Mouse (Mus musculus): ENCODE measurements around the gene Med28. TPM values are rescaled to one million over a fixed set of nuclear protein-coding genes. Genes with fewer than 3 reads are reported as not detected.

The Med28 gene
- polyA plus RNA-seq, 1 experiment from 2014 or later = 251 TPM

- no peak for ATAC-seq (ENCODE audit: low read depth)
- H3K27ac ChIP-seq (ENCODE audit: low read depth, low read length) = no peak overlapping the region
- H3K4me3 ChIP-seq (ENCODE audit: low read depth, low read length) = no peak overlapping the region
- no peak overlapping the region for H3K4me2 ChIP-seq (ENCODE audit: low read depth, low read length)
- no peaks in the 10 kb centered on the region for H3K27me3 ChIP-seq (ENCODE audit: control insufficient read depth, insufficient read depth, low read length)
- 0 out of 2 replicates have a peak, but pooled peaks cover 5% of the 10 kb centered on the region for H3K36me3 ChIP-seq (ENCODE audit: control insufficient read depth, insufficient read depth, low read length)
- no peak overlapping the region for H3K9ac ChIP-seq (replicated peaks; ENCODE audit: low read depth, low read length)
- H3K4me1 ChIP-seq (ENCODE audit: control insufficient read depth, insufficient read depth, low read length) = 0 out of 2 replicates have a peak, but pooled peaks cover 8% of the 10 kb centered on the region
- H3K9me3 ChIP-seq (ENCODE audit: control insufficient read depth, low read length) = no peaks in the 10 kb centered on the region
- 91% methylated on average over 4 of the region's 4 CpGs for WGBS
Measured at GRCm38 (mm10) chr5:45496479-45496878, 23.6 kb upstream of the Med28 start.

- H3K27ac ChIP-seq (ENCODE audit: low read depth, low read length) = no peak overlapping the region
- H3K4me3 ChIP-seq (ENCODE audit: low read depth, low read length) = no peak overlapping the region
- 0 out of 2 replicates have a peak, but pooled peaks cover 8% of the 10 kb centered on the region for H3K4me1 ChIP-seq (ENCODE audit: control insufficient read depth, insufficient read depth, low read length)
- no peak for ATAC-seq (ENCODE audit: low read depth)
- WGBS = 87% methylated on average over 12 of the region's 12 CpGs
- no peak overlapping the region for H3K4me2 ChIP-seq (ENCODE audit: low read depth, low read length)
- 0 out of 2 replicates have a peak, but pooled peaks cover 5% of the 10 kb centered on the region for H3K36me3 ChIP-seq (ENCODE audit: control insufficient read depth, insufficient read depth, low read length)
- H3K9me3 ChIP-seq (ENCODE audit: control insufficient read depth, low read length) = no peaks in the 10 kb centered on the region
- no peak overlapping the region for H3K9ac ChIP-seq (replicated peaks; ENCODE audit: low read depth, low read length)
- no peaks in the 10 kb centered on the region for H3K27me3 ChIP-seq (ENCODE audit: control insufficient read depth, insufficient read depth, low read length)
Measured at GRCm38 (mm10) chr5:45496930-45497550, 23.0 kb upstream of the Med28 start.

GRCm38 (mm10) chr5:45497564-45497963, 22.5 kb upstream of the Med28 start:
- no peaks in the 10 kb centered on the region for H3K9me3 ChIP-seq (ENCODE audit: control insufficient read depth, low read length)
- no peak overlapping the region for H3K4me2 ChIP-seq (ENCODE audit: low read depth, low read length)
- H3K36me3 ChIP-seq (ENCODE audit: control insufficient read depth, insufficient read depth, low read length) = 0 out of 2 replicates have a peak, but pooled peaks cover 5% of the 10 kb centered on the region
- no peak overlapping the region for H3K9ac ChIP-seq (replicated peaks; ENCODE audit: low read depth, low read length)
- H3K27me3 ChIP-seq (ENCODE audit: control insufficient read depth, insufficient read depth, low read length) = no peaks in the 10 kb centered on the region
- WGBS = 87% methylated on average over 5 of the region's 5 CpGs
- 0 out of 2 replicates have a peak, but pooled peaks cover 8% of the 10 kb centered on the region for H3K4me1 ChIP-seq (ENCODE audit: control insufficient read depth, insufficient read depth, low read length)
- ATAC-seq (ENCODE audit: low read depth) = no peak
- H3K4me3 ChIP-seq (ENCODE audit: low read depth, low read length) = no peak overlapping the region
- H3K27ac ChIP-seq (ENCODE audit: low read depth, low read length) = no peak overlapping the region

DNA sequence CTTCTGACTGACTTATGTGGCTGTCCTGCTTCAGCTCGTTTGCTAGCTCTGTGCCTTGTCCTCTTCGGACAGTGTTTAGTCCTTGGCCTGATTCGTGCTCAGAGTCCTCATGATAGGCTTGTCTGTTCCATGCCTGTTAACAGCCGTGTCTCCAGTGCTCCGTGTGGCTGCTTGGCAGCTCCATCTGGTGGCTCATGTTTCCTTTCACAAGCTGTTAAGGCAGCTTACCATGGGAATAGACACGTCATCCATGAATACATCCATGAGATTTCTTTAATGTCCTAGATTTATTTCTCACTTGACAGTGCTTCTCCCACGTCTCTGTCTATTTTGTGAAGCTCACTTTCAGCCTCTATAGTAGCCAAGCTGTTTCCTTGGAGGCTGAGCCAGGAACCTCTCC, 10.0 kb upstream of the Med28 start:
- H3K9ac ChIP-seq (replicated peaks; ENCODE audit: low read depth, low read length) = no peak overlapping the region
- H3K4me2 ChIP-seq (ENCODE audit: low read depth, low read length) = no peak overlapping the region
- no peak overlapping the region for H3K27ac ChIP-seq (ENCODE audit: low read depth, low read length)
- no peaks in the 10 kb centered on the region for H3K9me3 ChIP-seq (ENCODE audit: control insufficient read depth, low read length)
- H3K36me3 ChIP-seq (ENCODE audit: control insufficient read depth, insufficient read depth, low read length) = peaks cover 13% of the 10 kb centered on the region
- no peak overlapping the region for H3K4me3 ChIP-seq (ENCODE audit: low read depth, low read length)
- 0 out of 2 replicates have a peak, but pooled peaks have one; percentile 51 for ATAC-seq (ENCODE audit: low read depth)
- WGBS = 79% methylated on average over 7 of the region's 7 CpGs
- H3K27me3 ChIP-seq (ENCODE audit: control insufficient read depth, insufficient read depth, low read length) = no peaks in the 10 kb centered on the region
- H3K4me1 ChIP-seq (ENCODE audit: control insufficient read depth, insufficient read depth, low read length) = no peaks in the 10 kb centered on the region

DNA sequence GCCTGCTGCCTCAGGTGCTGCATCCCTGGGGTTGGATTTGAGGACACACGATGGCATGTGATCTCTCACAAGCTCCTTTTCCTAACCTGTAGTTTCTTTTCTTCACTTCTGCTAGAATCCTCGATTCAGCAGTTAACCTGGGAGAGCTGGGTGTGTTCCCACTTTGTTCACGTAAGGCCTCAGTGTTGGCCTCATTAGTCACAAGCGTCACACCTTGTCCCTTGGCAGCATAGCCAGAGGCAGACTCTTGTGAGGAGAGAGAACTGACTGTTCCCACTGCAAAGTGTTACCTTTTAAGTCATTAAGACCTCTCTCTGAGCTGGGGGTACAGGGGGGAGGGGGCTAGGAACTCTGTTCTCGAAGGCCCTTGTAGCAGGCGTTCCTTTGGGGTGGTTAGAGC, 7.1 kb upstream of the Med28 start:
- Histone ChIP-seq H3K27ac (ENCODE audit: low read depth, low read length) (no peak overlapping the region), H3K4me1 (ENCODE audit: control insufficient read depth, insufficient read depth, low read length) (no peaks in the 10 kb centered on the region), H3K4me2 (ENCODE audit: low read depth, low read length) (no peak overlapping the region), H3K27me3 (ENCODE audit: control insufficient read depth, insufficient read depth, low read length) (no peaks in the 10 kb centered on the region), H3K9me3 (ENCODE audit: control insufficient read depth, low read length) (no peaks in the 10 kb centered on the region), H3K9ac (replicated peaks; ENCODE audit: low read depth, low read length) (no peak overlapping the region), H3K36me3 (ENCODE audit: control insufficient read depth, insufficient read depth, low read length) (no peaks in the 10 kb centered on the region; the same call in 1 of the 2 replicates), H3K4me3 (ENCODE audit: low read depth, low read length) (no peak overlapping the region)
- no peak for ATAC-seq (ENCODE audit: low read depth)
- 94% methylated on average over 6 of the region's 6 CpGs for WGBS

DNA sequence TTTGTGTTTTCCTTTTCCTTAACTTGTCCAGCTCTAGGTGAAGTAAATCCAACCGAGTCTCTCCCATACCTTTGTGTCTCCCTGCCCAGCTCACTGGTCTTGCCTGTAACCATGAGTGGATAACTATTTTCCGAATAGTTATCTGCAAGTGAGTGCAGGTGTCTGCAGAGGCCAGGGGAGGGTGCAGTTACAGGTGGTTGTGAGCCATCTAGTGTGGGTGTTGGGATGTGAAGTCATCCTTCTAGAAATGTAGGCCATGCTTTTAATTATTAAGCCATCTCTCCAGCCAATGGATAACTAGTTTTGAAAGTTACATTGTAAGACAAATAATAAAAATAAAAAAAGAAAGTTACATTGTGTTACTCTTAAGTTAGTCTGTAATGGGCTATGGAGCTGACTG, 6.5 kb upstream of the Med28 start:
- no peak for ATAC-seq (ENCODE audit: low read depth)
- no peak overlapping the region for H3K27ac ChIP-seq (ENCODE audit: low read depth, low read length)
- 84% methylated on average over 2 of the region's 2 CpGs for WGBS
- H3K36me3 ChIP-seq (ENCODE audit: control insufficient read depth, insufficient read depth, low read length) = no peaks in the 10 kb centered on the region; the same call in 1 of the 2 replicates
- H3K4me3 ChIP-seq (ENCODE audit: low read depth, low read length) = no peak overlapping the region
- H3K9ac ChIP-seq (replicated peaks; ENCODE audit: low read depth, low read length) = no peak overlapping the region
- H3K4me1 ChIP-seq (ENCODE audit: control insufficient read depth, insufficient read depth, low read length) = no peaks in the 10 kb centered on the region
- H3K4me2 ChIP-seq (ENCODE audit: low read depth, low read length) = no peak overlapping the region
- no peaks in the 10 kb centered on the region for H3K9me3 ChIP-seq (ENCODE audit: control insufficient read depth, low read length)
- no peaks in the 10 kb centered on the region for H3K27me3 ChIP-seq (ENCODE audit: control insufficient read depth, insufficient read depth, low read length)

- Histone ChIP-seq H3K9ac (replicated peaks; ENCODE audit: low read depth, low read length) (no peak overlapping the region), H3K4me3 (ENCODE audit: low read depth, low read length) (no peak overlapping the region), H3K27ac (ENCODE audit: low read depth, low read length) (no peak overlapping the region), H3K9me3 (ENCODE audit: control insufficient read depth, low read length) (no peaks in the 10 kb centered on the region), H3K27me3 (ENCODE audit: control insufficient read depth, insufficient read depth, low read length) (no peaks in the 10 kb centered on the region), H3K4me2 (ENCODE audit: low read depth, low read length) (no peak overlapping the region), H3K4me1 (ENCODE audit: control insufficient read depth, insufficient read depth, low read length) (no peaks in the 10 kb centered on the region), H3K36me3 (ENCODE audit: control insufficient read depth, insufficient read depth, low read length) (no peaks in the 10 kb centered on the region; the same call in 1 of the 2 replicates)
- 88% methylated on average over 1 of the region's 1 CpGs for WGBS
- ATAC-seq (ENCODE audit: low read depth) = no peak
Measured at GRCm38 (mm10) chr5:45514599-45514998, 5.4 kb upstream of the Med28 start.

DNA sequence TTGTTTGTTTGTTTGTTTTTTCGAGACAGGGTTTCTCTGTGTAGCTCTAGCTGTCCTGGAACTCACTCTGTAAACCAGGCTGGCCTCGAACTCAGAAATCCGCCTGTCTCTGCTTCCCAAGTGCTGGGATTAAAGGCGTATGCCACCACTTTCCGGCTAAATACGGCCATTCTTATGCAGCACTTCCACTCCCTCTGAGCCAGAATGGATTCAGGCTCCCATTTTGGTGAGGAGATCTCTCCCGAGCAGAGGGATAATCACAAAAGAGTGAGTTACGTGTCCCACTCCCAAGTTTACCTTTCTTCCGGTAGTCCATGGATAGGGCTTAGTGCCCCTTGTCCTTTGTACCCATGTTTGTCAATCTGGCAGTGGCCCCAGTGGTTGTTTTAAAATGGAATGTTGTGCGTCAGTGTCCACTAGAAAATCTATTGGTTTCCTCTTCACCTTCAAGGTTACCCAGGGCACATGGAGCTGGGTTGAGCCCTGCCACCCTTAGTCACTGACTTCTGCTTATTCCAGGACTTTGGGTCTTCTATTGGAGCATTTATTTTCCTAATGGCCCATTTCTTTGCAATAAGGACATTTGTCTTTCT, 4.8 kb upstream of the Med28 start:
- WGBS = 97% methylated on average over 10 of the region's 10 CpGs
- no peaks in the 10 kb centered on the region for H3K4me1 ChIP-seq (ENCODE audit: control insufficient read depth, insufficient read depth, low read length)
- ATAC-seq (ENCODE audit: low read depth) = no peak
- H3K9ac ChIP-seq (replicated peaks; ENCODE audit: low read depth, low read length) = no peak overlapping the region
- no peak overlapping the region for H3K4me2 ChIP-seq (ENCODE audit: low read depth, low read length)
- H3K27me3 ChIP-seq (ENCODE audit: control insufficient read depth, insufficient read depth, low read length) = no peaks in the 10 kb centered on the region
- no peak overlapping the region for H3K4me3 ChIP-seq (ENCODE audit: low read depth, low read length)
- H3K36me3 ChIP-seq (ENCODE audit: control insufficient read depth, insufficient read depth, low read length) = no peaks in the 10 kb centered on the region; the same call in 1 of the 2 replicates
- H3K9me3 ChIP-seq (ENCODE audit: control insufficient read depth, low read length) = no peaks in the 10 kb centered on the region
- H3K27ac ChIP-seq (ENCODE audit: low read depth, low read length) = no peak overlapping the region

GRCm38 (mm10) chr5:45520809-45521110, 731 bp downstream of the Med28 start:
- Histone ChIP-seq H3K36me3 (ENCODE audit: control insufficient read depth, insufficient read depth, low read length) (peaks cover 10% of the 10 kb centered on the region), H3K9ac (replicated peaks; ENCODE audit: low read depth, low read length) (peak overlapping the region; percentile 92), H3K4me2 (ENCODE audit: low read depth, low read length) (peak overlapping the region; percentile 82), H3K4me3 (ENCODE audit: low read depth, low read length) (peak overlapping the region; percentile 98), H3K4me1 (ENCODE audit: control insufficient read depth, insufficient read depth, low read length) (peaks cover 10% of the 10 kb centered on the region), H3K27me3 (ENCODE audit: control insufficient read depth, insufficient read depth, low read length) (no peaks in the 10 kb centered on the region), H3K27ac (ENCODE audit: low read depth, low read length) (no peak overlapping the region), H3K9me3 (ENCODE audit: control insufficient read depth, low read length) (no peaks in the 10 kb centered on the region)
- 1% methylated on average over 5 of the region's 5 CpGs for WGBS
- no peak for ATAC-seq (ENCODE audit: low read depth)
